Mouse (Mus musculus) stomach, embryonic 15.5 days (tissue): Measurements from ENCODE around the gene Pcca. TPM values are rescaled to one million over a fixed set of nuclear protein-coding genes. Genes with fewer than 3 reads are reported as not detected.

Experiments
- ATAC-seq: fragments of 200-750 bp; cut with Nextera tagmentation; 2 replicates; pipeline ENCODE4 v1.8.0; 2017; ENCODE audit warnings: low read depth, moderate number of reproducible peaks, moderate TSS enrichment; ENCODE audit not compliant: insufficient read depth, low FRiP score
- H3K27ac ChIP-seq: fragments of 300-500 bp; sonication (generic); 2 replicates; pipeline ENCODE4 v1.5.1; 2015; ENCODE audit warnings: mild to moderate bottlenecking, inconsistent platforms
- H3K27me3 ChIP-seq: fragments of 300-500 bp; sonication (generic); replicated peaks from 2 replicates; pipeline ENCODE4 v1.6.1; 2015; ENCODE audit warnings: inconsistent platforms
- H3K36me3 ChIP-seq: fragments of 300-500 bp; sonication (generic); 2 replicates; pipeline ENCODE4 v1.6.1; 2015; ENCODE audit warnings: inconsistent platforms
- H3K4me1 ChIP-seq: fragments of 300-500 bp; sonication (generic); 2 replicates; pipeline ENCODE4 v1.6.1; 2015; ENCODE audit warnings: inconsistent platforms
- H3K4me2 ChIP-seq: fragments of 300-500 bp; sonication (generic); 2 replicates; pipeline ENCODE4 v1.6.1; 2015; ENCODE audit warnings: mild to moderate bottlenecking, inconsistent platforms
- H3K4me3 ChIP-seq: fragments of 300-500 bp; sonication (generic); replicated peaks from 2 replicates; pipeline ENCODE4 v1.5.1; 2015; ENCODE audit warnings: inconsistent platforms
- H3K9ac ChIP-seq: fragments of 300-500 bp; sonication (generic); 2 replicates; pipeline ENCODE4 v1.6.1; 2015; ENCODE audit warnings: inconsistent platforms
- H3K9me3 ChIP-seq: fragments of 300-500 bp; sonication (generic); 2 replicates; pipeline ENCODE4 v1.6.1; 2016; ENCODE audit warnings: inconsistent platforms
- WGBS: fragments of 180-500 bp; shearing (Covaris S2); methylation state at CpG from one replicate; pipeline ENCODE4 v1.1.7; 2015; 5-methylcytosine and 5-hydroxymethylcytosine counted together
- polyA plus RNA-seq: library from polyadenylated mRNA; unstranded; fragments of >200 nt; fragmentation: Nextera tagmentation; extraction: Ambion mirVana; gene quantifications from 2 replicates; pipeline ENCODE4 v1.2.1, GENCODE M21; 2015

Gene Pcca
- polyA plus RNA-seq, 1 experiment from 2014 or later: 19.2 TPM

GRCm38 (mm10) chr14:122902884-122903283 is 368.8 kb downstream of the Pcca start:
- Histone ChIP-seq H3K4me3 (no peak overlapping the region), H3K27ac (0 out of 2 replicates have a peak overlapping the region, but pooled peaks have one; percentile 18), H3K9ac (no peak overlapping the region), H3K4me1 (0 out of 2 replicates have a peak, but pooled peaks cover 12% of the 10 kb centered on the region), H3K4me2 (no peak overlapping the region), H3K36me3 (no peaks in the 10 kb centered on the region), H3K27me3 (no peaks in the 10 kb centered on the region), H3K9me3 (no peaks in the 10 kb centered on the region)
- peak; percentile 78; the same call in 1 of the 2 replicates for ATAC-seq
- WGBS: 66% methylated on average over 4 of the region's 4 CpGs

GRCm38 (mm10) chr14:122903923-122904351 is 369.8 kb downstream of the Pcca start:
- Histone ChIP-seq H3K27ac (0 out of 2 replicates have a peak overlapping the region, but pooled peaks have one; percentile 13), H3K4me3 (no peak overlapping the region), H3K36me3 (no peaks in the 10 kb centered on the region), H3K4me1 (0 out of 2 replicates have a peak, but pooled peaks cover 12% of the 10 kb centered on the region), H3K9ac (no peak overlapping the region), H3K4me2 (no peak overlapping the region), H3K27me3 (no peaks in the 10 kb centered on the region), H3K9me3 (no peaks in the 10 kb centered on the region)
- 53% methylated on average over 2 of the region's 2 CpGs for WGBS
- ATAC-seq: no peak

GRCm38 (mm10) chr14:122905007-122905406 is 370.9 kb downstream of the Pcca start:
- H3K4me1 ChIP-seq: 0 out of 2 replicates have a peak, but pooled peaks cover 12% of the 10 kb centered on the region
- no peaks in the 10 kb centered on the region for H3K27me3 ChIP-seq
- no peak overlapping the region for H3K4me2 ChIP-seq
- no peaks in the 10 kb centered on the region for H3K9me3 ChIP-seq
- H3K4me3 ChIP-seq: no peak overlapping the region
- no peak overlapping the region for H3K27ac ChIP-seq
- no peaks in the 10 kb centered on the region for H3K36me3 ChIP-seq
- no peak for ATAC-seq
- WGBS: 77% methylated on average over 1 of the region's 1 CpGs
- no peak overlapping the region for H3K9ac ChIP-seq

GRCm38 (mm10) chr14:122908075-122908474 is 374.0 kb downstream of the Pcca start:
- Histone ChIP-seq H3K27me3 (no peaks in the 10 kb centered on the region), H3K9me3 (no peaks in the 10 kb centered on the region), H3K4me3 (no peak overlapping the region), H3K4me2 (no peak overlapping the region), H3K27ac (no peak overlapping the region), H3K36me3 (no peaks in the 10 kb centered on the region), H3K4me1 (0 out of 2 replicates have a peak, but pooled peaks cover 2% of the 10 kb centered on the region), H3K9ac (no peak overlapping the region)
- ATAC-seq: no peak
- WGBS: 92% methylated on average over 4 of the region's 4 CpGs

GRCm38 (mm10) chr14:122909368-122910091 is 375.4 kb downstream of the Pcca start:
- no peaks in the 10 kb centered on the region for H3K36me3 ChIP-seq
- H3K27me3 ChIP-seq: no peaks in the 10 kb centered on the region
- H3K9me3 ChIP-seq: no peaks in the 10 kb centered on the region
- H3K9ac ChIP-seq: no peak overlapping the region
- ATAC-seq: peak; percentile 71
- 60% methylated on average over 5 of the region's 5 CpGs for WGBS
- no peak overlapping the region for H3K4me3 ChIP-seq
- peak overlapping the region; percentile 18; the same call in 1 of the 2 replicates for H3K27ac ChIP-seq
- 0 out of 2 replicates have a peak, but pooled peaks cover 4% of the 10 kb centered on the region for H3K4me1 ChIP-seq
- no peak overlapping the region for H3K4me2 ChIP-seq

- no peak overlapping the region for H3K4me3 ChIP-seq
- 0 out of 2 replicates have a peak, but pooled peaks cover 4% of the 10 kb centered on the region for H3K4me1 ChIP-seq
- no peak overlapping the region for H3K27ac ChIP-seq
- ATAC-seq: no peak
- H3K4me2 ChIP-seq: peak overlapping the region; percentile 92; the same call in 1 of the 2 replicates
- no peaks in the 10 kb centered on the region for H3K36me3 ChIP-seq
- H3K9me3 ChIP-seq: no peaks in the 10 kb centered on the region
- H3K27me3 ChIP-seq: no peaks in the 10 kb centered on the region
- H3K9ac ChIP-seq: no peak overlapping the region
Observed at GRCm38 (mm10) chr14:122911265-122911664, 377.1 kb downstream of the Pcca start.

- Histone ChIP-seq H3K4me2 (peak overlapping the region; percentile 92), H3K4me3 (peak overlapping the region; percentile 73), H3K4me1 (0 out of 2 replicates have a peak, but pooled peaks cover 4% of the 10 kb centered on the region), H3K27me3 (no peaks in the 10 kb centered on the region), H3K9me3 (no peaks in the 10 kb centered on the region), H3K27ac (peak overlapping the region; percentile 59; the same call in 1 of the 2 replicates), H3K9ac (no peak overlapping the region), H3K36me3 (no peaks in the 10 kb centered on the region)
- ATAC-seq: no peak
- 64% methylated on average over 1 of the region's 1 CpGs for WGBS
Observed at GRCm38 (mm10) chr14:122912137-122912536, 378.0 kb downstream of the Pcca start.

- Histone ChIP-seq H3K4me3 (peak overlapping the region; percentile 73), H3K9ac (peak overlapping the region; percentile 60), H3K4me2 (peak overlapping the region; percentile 92), H3K27ac (peak overlapping the region; percentile 59), H3K36me3 (no peaks in the 10 kb centered on the region), H3K4me1 (0 out of 2 replicates have a peak, but pooled peaks cover 4% of the 10 kb centered on the region), H3K27me3 (no peaks in the 10 kb centered on the region), H3K9me3 (no peaks in the 10 kb centered on the region)
- peak; percentile 77 for ATAC-seq
- under 1% methylated on average over 52 of the region's 58 CpGs for WGBS
Observed at GRCm38 (mm10) chr14:122912812-122913498, 378.8 kb downstream of the Pcca start.

GRCm38 (mm10) chr14:122913657-122914056 is 379.5 kb downstream of the Pcca start, which contains the start of gene Ggact:
Gene Ggact, minus strand, starts transcription at chr14:122913757.
- Histone ChIP-seq H3K27ac (peak within 1 kb of the TSS; percentile 59), H3K9ac (peak within 1 kb of the TSS; percentile 60), H3K4me1 (0 out of 2 replicates have a peak, but pooled peaks cover 4% of the 10 kb centered on the region), H3K4me2 (peak within 1 kb of the TSS; percentile 92), H3K9me3 (no peaks in the 10 kb centered on the region), H3K4me3 (peak within 1 kb of the TSS; percentile 73), H3K27me3 (no peaks in the 10 kb centered on the region), H3K36me3 (no peaks in the 10 kb centered on the region)
- 76% methylated on average over 6 of the region's 6 CpGs for WGBS
- ATAC-seq: no peak

GRCm38 (mm10) chr14:122917676-122918075 is 383.6 kb downstream of the Pcca start:
- no peak overlapping the region for H3K9ac ChIP-seq
- H3K27me3 ChIP-seq: no peaks in the 10 kb centered on the region
- no peaks in the 10 kb centered on the region for H3K9me3 ChIP-seq
- no peaks in the 10 kb centered on the region; the same call in 1 of the 2 replicates for H3K36me3 ChIP-seq
- no peak for ATAC-seq
- no peak overlapping the region for H3K4me3 ChIP-seq
- no peak overlapping the region for H3K27ac ChIP-seq
- H3K4me1 ChIP-seq: 0 out of 2 replicates have a peak, but pooled peaks cover 4% of the 10 kb centered on the region
- no peak overlapping the region for H3K4me2 ChIP-seq
- 85% methylated on average over 1 of the region's 1 CpGs for WGBS

- Histone ChIP-seq H3K4me1 (no peaks in the 10 kb centered on the region), H3K27me3 (no peaks in the 10 kb centered on the region), H3K36me3 (no peaks in the 10 kb centered on the region; the same call in 1 of the 2 replicates), H3K4me3 (no peak overlapping the region), H3K9ac (no peak overlapping the region), H3K9me3 (no peaks in the 10 kb centered on the region), H3K27ac (no peak overlapping the region), H3K4me2 (no peak overlapping the region)
- no peak for ATAC-seq
- WGBS: 59% methylated on average over 5 of the region's 5 CpGs
Observed at GRCm38 (mm10) chr14:122920011-122920410, 385.9 kb downstream of the Pcca start.
